Mouse (Mus musculus): ENCODE measurements at regions not wholly inside any gene's neighbourhood (a gene's known extent, or its start where the extent isn't known, plus 50 kb on each side); places are given as distances from the start of the nearest gene placed in this dataset.

GRCm38 (mm10) chr12:15741219-15741618 is 75.5 kb downstream of the Trib2 start:
- DNase-seq (ENCODE audit: low spot score) = no peak

- no peak for DNase-seq (ENCODE audit: low spot score)
Measured at GRCm38 (mm10) chr12:15738989-15739388, 77.7 kb downstream of the Trib2 start.

GRCm38 (mm10) chr12:15731261-15731660 is 85.5 kb downstream of the Trib2 start:
- DNase-seq (ENCODE audit: low spot score) = peak; percentile 50

GRCm38 (mm10) chr12:15729696-15730095 is 87.0 kb downstream of the Trib2 start:
- DNase-seq (ENCODE audit: low spot score) = no peak

- no peak for DNase-seq (ENCODE audit: low spot score)
Measured at GRCm38 (mm10) chr12:15723529-15723928, 93.2 kb downstream of the Trib2 start.

GRCm38 (mm10) chr12:15722161-15722560 is 94.6 kb downstream of the Trib2 start:
- no peak for DNase-seq (ENCODE audit: low spot score)

- DNase-seq (ENCODE audit: low spot score) = no peak
Measured at GRCm38 (mm10) chr12:15720171-15720570, 96.6 kb downstream of the Trib2 start.

- no peak for DNase-seq (ENCODE audit: low spot score)
Measured at GRCm38 (mm10) chr12:15718827-15719226, 97.9 kb downstream of the Trib2 start.

- no peak for DNase-seq (ENCODE audit: low spot score)
Measured at GRCm38 (mm10) chr12:15717989-15718388, 98.7 kb downstream of the Trib2 start.

- no peak for DNase-seq (ENCODE audit: low spot score)
Measured at GRCm38 (mm10) chr12:15717342-15717741, 99.4 kb downstream of the Trib2 start.

- DNase-seq (ENCODE audit: low spot score) = no peak
Measured at GRCm38 (mm10) chr12:15713623-15714022, 103.1 kb downstream of the Trib2 start.

- DNase-seq (ENCODE audit: low spot score) = no peak
Measured at GRCm38 (mm10) chr12:15707570-15708095, 109.1 kb downstream of the Trib2 start.

GRCm38 (mm10) chr12:15704412-15704811 is 112.3 kb downstream of the Trib2 start:
- DNase-seq (ENCODE audit: low spot score) = peak; percentile 50

- DNase-seq (ENCODE audit: low spot score) = no peak
Measured at GRCm38 (mm10) chr12:15702137-15702536, 114.6 kb downstream of the Trib2 start.

GRCm38 (mm10) chr12:15698829-15699228 is 117.9 kb downstream of the Trib2 start:
- DNase-seq (ENCODE audit: low spot score) = peak; percentile 39

- peak; percentile 37 for DNase-seq (ENCODE audit: low spot score)
Measured at GRCm38 (mm10) chr12:15698042-15698771, 118.5 kb downstream of the Trib2 start.

- DNase-seq (ENCODE audit: low spot score) = no peak
Measured at GRCm38 (mm10) chr12:15688342-15688741, 128.4 kb downstream of the Trib2 start.

GRCm38 (mm10) chr12:15684311-15684710 is 132.4 kb downstream of the Trib2 start:
- DNase-seq (ENCODE audit: low spot score) = no peak

- DNase-seq (ENCODE audit: low spot score) = no peak
Measured at GRCm38 (mm10) chr12:15681678-15682355, 134.9 kb downstream of the Trib2 start.

- no peak for DNase-seq (ENCODE audit: low spot score)
Measured at GRCm38 (mm10) chr12:15676127-15676526, 140.6 kb downstream of the Trib2 start.

GRCm38 (mm10) chr12:15659755-15660154 is 157.0 kb downstream of the Trib2 start:
- no peak for DNase-seq (ENCODE audit: low spot score)

- no peak for DNase-seq (ENCODE audit: low spot score)
Measured at GRCm38 (mm10) chr12:15659332-15659731, 157.4 kb downstream of the Trib2 start.

GRCm38 (mm10) chr12:15657748-15658251 is 158.9 kb downstream of the Trib2 start:
- DNase-seq (ENCODE audit: low spot score) = no peak

Measured in testis, postnatal 10 days (tissue).